Mouse (Mus musculus) neural tube, embryonic 12.5 days (tissue): ENCODE data around the gene Aplp1. TPM values are rescaled to one million over a fixed set of nuclear protein-coding genes. Genes with fewer than 3 reads are reported as not detected.
A peak's percentile ranks its signal among the peaks of the same experiment; 100 is the strongest.

Experiments used
- ATAC-seq: fragments of 200-750 bp; cut with Nextera tagmentation; 2 replicates; pipeline ENCODE4 v1.8.0; 2017; ENCODE audit warnings: low read depth, mild to moderate bottlenecking, moderate TSS enrichment, moderate library complexity; ENCODE audit not compliant: low FRiP score
- H3K27ac ChIP-seq: fragments of 300-500 bp; sonication (generic); 2 replicates; pipeline ENCODE4 v1.5.1; 2016
- H3K27me3 ChIP-seq: fragments of 300-500 bp; sonication (generic); replicated peaks from 2 replicates; pipeline ENCODE4 v1.6.1; 2016; ENCODE audit warnings: mild to moderate bottlenecking
- H3K36me3 ChIP-seq: fragments of 300-500 bp; sonication (generic); 2 replicates; pipeline ENCODE4 v1.6.1; 2016; ENCODE audit warnings: mild to moderate bottlenecking
- H3K4me1 ChIP-seq: fragments of 300-500 bp; sonication (generic); 2 replicates; pipeline ENCODE4 v1.6.1; 2016
- H3K4me2 ChIP-seq: fragments of 300-500 bp; sonication (generic); replicated peaks from 2 replicates; pipeline ENCODE4 v1.6.1; 2016; ENCODE audit warnings: mild to moderate bottlenecking
- H3K4me3 ChIP-seq: fragments of 300-500 bp; sonication (generic); 2 replicates; pipeline ENCODE4 v1.5.1; 2016
- H3K9ac ChIP-seq: fragments of 300-500 bp; sonication (generic); 2 replicates; pipeline ENCODE4 v1.6.1; 2016; ENCODE audit warnings: mild to moderate bottlenecking
- H3K9me3 ChIP-seq: fragments of 300-500 bp; sonication (generic); 2 replicates; pipeline ENCODE4 v1.6.1; 2016; ENCODE audit warnings: mild to moderate bottlenecking
- WGBS: fragments of 180-500 bp; shearing (Covaris S2); methylation state at CpG from one replicate; pipeline ENCODE4 v1.1.7; 2016; 5-methylcytosine and 5-hydroxymethylcytosine counted together
- polyA plus RNA-seq: library from polyadenylated mRNA; unstranded; fragments of >200 nt; fragmentation: Nextera tagmentation; extraction: Ambion mirVana; gene quantifications from 2 replicates; pipeline ENCODE4 v1.2.1, GENCODE M21; 2016

Gene Aplp1
- polyA plus RNA-seq, 1 experiment from 2014 or later: 386 TPM

GRCm38 (mm10) chr7:30463996-30464395 lies 18.7 kb upstream of the Aplp1 start:
- Histone ChIP-seq H3K27ac (no peak overlapping the region), H3K4me3 (no peak overlapping the region), H3K9me3 (no peaks in the 10 kb centered on the region), H3K4me1 (peaks cover 4% of the 10 kb centered on the region), H3K36me3 (no peaks in the 10 kb centered on the region), H3K4me2 (no peak overlapping the region), H3K9ac (no peak overlapping the region), H3K27me3 (peaks cover 91% of the 10 kb centered on the region)
- 24% methylated on average over 4 of the region's 4 CpGs for WGBS
- no peak for ATAC-seq

- no peaks in the 10 kb centered on the region for H3K36me3 ChIP-seq
- H3K4me3 ChIP-seq: no peak overlapping the region
- WGBS: 21% methylated on average over 7 of the region's 7 CpGs
- no peak overlapping the region for H3K9ac ChIP-seq
- ATAC-seq: no peak
- H3K27me3 ChIP-seq: peaks cover 94% of the 10 kb centered on the region
- no peak overlapping the region for H3K27ac ChIP-seq
- peaks cover 7% of the 10 kb centered on the region for H3K4me1 ChIP-seq
- H3K4me2 ChIP-seq: no peak overlapping the region
- no peaks in the 10 kb centered on the region for H3K9me3 ChIP-seq
Observed at GRCm38 (mm10) chr7:30463568-30463967, 18.2 kb upstream of the Aplp1 start.

GRCm38 (mm10) chr7:30459484-30459883 lies 14.1 kb upstream of the Aplp1 start:
- Histone ChIP-seq H3K4me3 (no peak overlapping the region), H3K27me3 (peaks cover 93% of the 10 kb centered on the region), H3K4me2 (0 out of 2 replicates have a peak overlapping the region, but pooled peaks have one; percentile 7), H3K36me3 (no peaks in the 10 kb centered on the region), H3K4me1 (peaks cover 26% of the 10 kb centered on the region), H3K9me3 (no peaks in the 10 kb centered on the region), H3K27ac (no peak overlapping the region), H3K9ac (no peak overlapping the region)
- 27% methylated on average over 6 of the region's 6 CpGs for WGBS
- ATAC-seq: no peak

- Histone ChIP-seq H3K27ac (no peak within 1 kb of the TSS), H3K4me1 (peaks cover 37% of the 10 kb centered on the region), H3K27me3 (peaks cover 93% of the 10 kb centered on the region), H3K9me3 (no peaks in the 10 kb centered on the region), H3K4me3 (peak within 1 kb of the TSS; percentile 30), H3K9ac (peak within 1 kb of the TSS; percentile 22; the same call in 1 of the 2 replicates), H3K36me3 (no peaks in the 10 kb centered on the region), H3K4me2 (peak within 1 kb of the TSS; percentile 65)
- peak; percentile 93 for ATAC-seq
- 2% methylated on average over 16 of the region's 16 CpGs for WGBS
Observed at GRCm38 (mm10) chr7:30457629-30458330, 12.4 kb upstream of the Aplp1 start, which contains the start of the genes Kirrel2 and Nphs1. Gene Kirrel2, minus strand, starts transcription at chr7:30457690. Gene Nphs1, plus strand, starts transcription at chr7:30458315.

- under 1% methylated on average over 31 of the region's 31 CpGs for WGBS
Observed at GRCm38 (mm10) chr7:30456911-30457628, 11.7 kb upstream of the Aplp1 start.

GRCm38 (mm10) chr7:30456487-30456886 lies 11.2 kb upstream of the Aplp1 start:
- Histone ChIP-seq H3K27me3 (peaks cover 89% of the 10 kb centered on the region), H3K4me3 (peak overlapping the region; percentile 30), H3K4me1 (peaks cover 37% of the 10 kb centered on the region), H3K4me2 (peak overlapping the region; percentile 65), H3K36me3 (no peaks in the 10 kb centered on the region), H3K9ac (no peak overlapping the region), H3K27ac (no peak overlapping the region), H3K9me3 (no peaks in the 10 kb centered on the region)
- no peak for ATAC-seq
- 1% methylated on average over 9 of the region's 9 CpGs for WGBS

More at GRCm38 (mm10) chr7:30456911-30457628, 11.7 kb upstream of the Aplp1 start:
- H3K27me3 ChIP-seq: peaks cover 92% of the 10 kb centered on the region
- H3K9me3 ChIP-seq: no peaks in the 10 kb centered on the region
- peak overlapping the region; percentile 22; the same call in 1 of the 2 replicates for H3K9ac ChIP-seq
- peak overlapping the region; percentile 30 for H3K4me3 ChIP-seq
- H3K36me3 ChIP-seq: no peaks in the 10 kb centered on the region
- H3K4me2 ChIP-seq: peak overlapping the region; percentile 65
- peaks cover 37% of the 10 kb centered on the region for H3K4me1 ChIP-seq
- ATAC-seq: peak; percentile 56
- H3K27ac ChIP-seq: no peak overlapping the region

GRCm38 (mm10) chr7:30454259-30454658 lies 8.9 kb upstream of the Aplp1 start:
- H3K4me1 ChIP-seq: peaks cover 37% of the 10 kb centered on the region
- peaks cover 67% of the 10 kb centered on the region for H3K27me3 ChIP-seq
- 0 out of 2 replicates have a peak overlapping the region, but pooled peaks have one; percentile 9 for H3K4me3 ChIP-seq
- no peaks in the 10 kb centered on the region for H3K36me3 ChIP-seq
- no peak overlapping the region for H3K27ac ChIP-seq
- WGBS: 11% methylated on average over 6 of the region's 6 CpGs
- no peaks in the 10 kb centered on the region for H3K9me3 ChIP-seq
- H3K4me2 ChIP-seq: peak overlapping the region; percentile 31
- no peak overlapping the region for H3K9ac ChIP-seq
- ATAC-seq: no peak

GRCm38 (mm10) chr7:30453766-30454165 lies 8.4 kb upstream of the Aplp1 start:
- H3K27ac ChIP-seq: no peak overlapping the region
- no peak for ATAC-seq
- H3K4me1 ChIP-seq: peaks cover 36% of the 10 kb centered on the region
- peaks cover 63% of the 10 kb centered on the region for H3K27me3 ChIP-seq
- peak overlapping the region; percentile 31 for H3K4me2 ChIP-seq
- H3K36me3 ChIP-seq: no peaks in the 10 kb centered on the region
- no peak overlapping the region for H3K9ac ChIP-seq
- 3% methylated on average over 25 of the region's 25 CpGs for WGBS
- H3K4me3 ChIP-seq: 0 out of 2 replicates have a peak overlapping the region, but pooled peaks have one; percentile 2
- H3K9me3 ChIP-seq: no peaks in the 10 kb centered on the region

- 16% methylated on average over 25 of the region's 25 CpGs for WGBS
- peaks cover 58% of the 10 kb centered on the region for H3K27me3 ChIP-seq
- no peak overlapping the region for H3K4me3 ChIP-seq
- H3K4me2 ChIP-seq: peak overlapping the region; percentile 31
- H3K9me3 ChIP-seq: no peaks in the 10 kb centered on the region
- no peak for ATAC-seq
- H3K36me3 ChIP-seq: no peaks in the 10 kb centered on the region
- no peak overlapping the region for H3K9ac ChIP-seq
- peaks cover 32% of the 10 kb centered on the region for H3K4me1 ChIP-seq
- H3K27ac ChIP-seq: no peak overlapping the region
Observed at GRCm38 (mm10) chr7:30453327-30453726, 8.0 kb upstream of the Aplp1 start.

GRCm38 (mm10) chr7:30450241-30450640 lies 4.9 kb upstream of the Aplp1 start:
- H3K27me3 ChIP-seq: peaks cover 27% of the 10 kb centered on the region
- 83% methylated on average over 7 of the region's 7 CpGs for WGBS
- no peak for ATAC-seq

GRCm38 (mm10) chr7:30444154-30444970 lies 973 bp downstream of the Aplp1 start:
- H3K4me3 ChIP-seq: peak overlapping the region; percentile 85
- H3K9me3 ChIP-seq: no peaks in the 10 kb centered on the region
- H3K27ac ChIP-seq: peak overlapping the region; percentile 87
- H3K9ac ChIP-seq: peak overlapping the region; percentile 96
- H3K4me2 ChIP-seq: peak overlapping the region; percentile 84
- peaks cover 24% of the 10 kb centered on the region for H3K4me1 ChIP-seq
- ATAC-seq: peak; percentile 58
- H3K36me3 ChIP-seq: peaks cover 30% of the 10 kb centered on the region
- H3K27me3 ChIP-seq: 0 out of 2 replicates have a peak, but pooled peaks cover 4% of the 10 kb centered on the region
- WGBS: under 1% methylated on average over 38 of the region's 38 CpGs

More at GRCm38 (mm10) chr7:30450241-30450640, 4.9 kb upstream of the Aplp1 start:
- Histone ChIP-seq H3K9ac (no peak overlapping the region), H3K4me3 (no peak overlapping the region), H3K9me3 (no peaks in the 10 kb centered on the region), H3K27ac (no peak overlapping the region), H3K4me2 (no peak overlapping the region), H3K4me1 (peaks cover 16% of the 10 kb centered on the region; the same call in 1 of the 2 replicates), H3K36me3 (no peaks in the 10 kb centered on the region)
